Mouse (Mus musculus) liver, embryonic 11.5 days (tissue): ENCODE measurements around the gene Mgat4b. TPM values are rescaled to one million over a fixed set of nuclear protein-coding genes. Genes with fewer than 3 reads are reported as not detected.

Experiments
- ATAC-seq: fragments of 200-750 bp; cut with Nextera tagmentation; replicated peaks from 2 replicates; pipeline ENCODE4 v1.8.0; 2017; ENCODE audit warnings: moderate number of reproducible peaks, mild to moderate bottlenecking, moderate TSS enrichment, moderate library complexity; ENCODE audit not compliant: low FRiP score
- DNase-seq: peaks from one replicate; pipeline ENCODE4 v3.0.0-alpha.2; 2017; ENCODE audit warnings: low spot score
- H3K27ac ChIP-seq: fragments of 300-500 bp; sonication (generic); 2 replicates; pipeline ENCODE4 v1.5.1; 2014; ENCODE audit warnings: mild to moderate bottlenecking, low read depth, low read length, control low read depth
- H3K27me3 ChIP-seq: fragments of 300-500 bp; sonication (generic); replicated peaks from 2 replicates; pipeline ENCODE4 v1.6.1; 2014; ENCODE audit warnings: low read length, mixed read lengths; ENCODE audit not compliant: control insufficient read depth, insufficient read depth
- H3K36me3 ChIP-seq: fragments of 300-500 bp; sonication (generic); 2 replicates; pipeline ENCODE4 v1.6.1; 2014; ENCODE audit warnings: mild to moderate bottlenecking, low read length, moderate library complexity, mixed read lengths; ENCODE audit not compliant: control insufficient read depth, insufficient read depth
- H3K4me1 ChIP-seq: fragments of 300-500 bp; sonication (generic); replicated peaks from 2 replicates; pipeline ENCODE4 v1.6.1; 2014; ENCODE audit warnings: low read length, mixed read lengths; ENCODE audit not compliant: control insufficient read depth, insufficient read depth
- H3K4me2 ChIP-seq: fragments of 300-500 bp; sonication (generic); 2 replicates; pipeline ENCODE4 v1.6.1; 2014; ENCODE audit warnings: mild to moderate bottlenecking, control low read depth, moderate library complexity
- H3K4me3 ChIP-seq: fragments of 300-500 bp; sonication (generic); 2 replicates; pipeline ENCODE4 v1.5.1; 2014; ENCODE audit warnings: low read depth, low read length, control low read depth
- H3K9ac ChIP-seq: fragments of 300-500 bp; sonication (generic); 2 replicates; pipeline ENCODE4 v1.6.1; 2014; ENCODE audit warnings: low read depth, low read length, control low read depth
- H3K9me3 ChIP-seq: fragments of 300-500 bp; sonication (generic); 2 replicates; pipeline ENCODE4 v1.6.1; 2016; ENCODE audit warnings: low read length, inconsistent platforms, mixed read lengths; ENCODE audit not compliant: control insufficient read depth
- WGBS: fragments of 180-500 bp; shearing (Covaris S2); extraction: QIAGEN DNeasy Blood & Tissue Kit; methylation state at CpG from one replicate; pipeline ENCODE4 v1.1.7; 2014; 5-methylcytosine and 5-hydroxymethylcytosine counted together
- polyA plus RNA-seq: library from polyadenylated mRNA; unstranded; fragments of >200 nt; fragmentation: Nextera tagmentation; extraction: Ambion mirVana; gene quantifications from 2 replicates; pipeline ENCODE4 v1.2.1, GENCODE M21; 2014

The Mgat4b gene
- polyA plus RNA-seq, 1 experiment from 2014 or later: 25.4 TPM

GRCm38 (mm10) chr11:50243926-50244325 is 33.2 kb downstream of the Mgat4b start:
- Histone ChIP-seq H3K27me3 (no peaks in the 10 kb centered on the region), H3K9ac (no peak overlapping the region), H3K9me3 (no peaks in the 10 kb centered on the region), H3K27ac (no peak overlapping the region), H3K4me3 (no peak overlapping the region), H3K36me3 (no peaks in the 10 kb centered on the region), H3K4me2 (no peak overlapping the region), H3K4me1 (peaks cover 12% of the 10 kb centered on the region; the same call in 1 of the 2 replicates)
- no peak for ATAC-seq
- DNase-seq: no peak
- WGBS: 62% methylated on average over 6 of the region's 6 CpGs

DNA sequence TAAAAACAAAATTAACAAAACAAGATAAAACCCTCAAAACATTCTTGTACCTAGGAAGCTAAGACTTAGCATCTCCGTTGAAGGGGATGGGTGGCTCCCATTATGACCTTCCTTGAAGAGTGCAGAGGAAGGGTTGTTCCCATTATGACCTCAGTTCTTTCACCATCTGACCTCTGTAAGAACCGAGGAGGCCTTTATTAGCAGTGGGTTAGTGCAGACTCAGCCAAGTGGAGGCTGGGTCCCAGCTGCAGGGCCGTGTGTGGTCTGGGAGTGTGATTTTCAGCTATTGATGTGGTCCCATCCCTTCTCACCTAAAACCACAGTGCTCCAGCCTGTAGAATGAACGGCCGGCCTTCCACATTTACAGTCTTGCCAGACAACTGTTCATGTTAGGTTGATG is 34.6 kb downstream of the Mgat4b start:
- Histone ChIP-seq H3K27me3 (no peaks in the 10 kb centered on the region), H3K4me2 (no peak overlapping the region), H3K4me3 (no peak overlapping the region), H3K9me3 (no peaks in the 10 kb centered on the region), H3K4me1 (peaks cover 4% of the 10 kb centered on the region; the same call in 1 of the 2 replicates), H3K9ac (no peak overlapping the region), H3K27ac (no peak overlapping the region), H3K36me3 (no peaks in the 10 kb centered on the region)
- 77% methylated on average over 5 of the region's 5 CpGs for whole genome bisulfite sequencing
- ATAC-seq (no peak), DNase-seq (no peak)

- Histone ChIP-seq H3K9ac (no peak overlapping the region), H3K27me3 (no peaks in the 10 kb centered on the region), H3K9me3 (no peaks in the 10 kb centered on the region), H3K36me3 (no peaks in the 10 kb centered on the region), H3K27ac (no peak overlapping the region), H3K4me2 (no peak overlapping the region), H3K4me1 (no peaks in the 10 kb centered on the region), H3K4me3 (no peak overlapping the region)
- WGBS: 78% methylated on average over 7 of the region's 7 CpGs
- ATAC-seq (no peak), DNase-seq (no peak)
Observed at GRCm38 (mm10) chr11:50248473-50249171, 37.9 kb downstream of the Mgat4b start.

GRCm38 (mm10) chr11:50252166-50252565 is 41.5 kb downstream of the Mgat4b start:
- no peak overlapping the region for H3K4me2 ChIP-seq
- H3K27me3 ChIP-seq: no peaks in the 10 kb centered on the region
- no peak overlapping the region for H3K4me3 ChIP-seq
- H3K9ac ChIP-seq: no peak overlapping the region
- H3K4me1 ChIP-seq: no peaks in the 10 kb centered on the region
- ATAC-seq: no peak
- WGBS: 55% methylated on average over 3 of the region's 3 CpGs
- peaks cover 5% of the 10 kb centered on the region; the same call in 1 of the 2 replicates for H3K36me3 ChIP-seq
- no peaks in the 10 kb centered on the region for H3K9me3 ChIP-seq
- DNase-seq: no peak
- no peak overlapping the region for H3K27ac ChIP-seq

GRCm38 (mm10) chr11:50252684-50253265 is 42.1 kb downstream of the Mgat4b start:
- DNase-seq: no peak
- Histone ChIP-seq H3K27ac (no peak overlapping the region), H3K9ac (no peak overlapping the region)

DNA sequence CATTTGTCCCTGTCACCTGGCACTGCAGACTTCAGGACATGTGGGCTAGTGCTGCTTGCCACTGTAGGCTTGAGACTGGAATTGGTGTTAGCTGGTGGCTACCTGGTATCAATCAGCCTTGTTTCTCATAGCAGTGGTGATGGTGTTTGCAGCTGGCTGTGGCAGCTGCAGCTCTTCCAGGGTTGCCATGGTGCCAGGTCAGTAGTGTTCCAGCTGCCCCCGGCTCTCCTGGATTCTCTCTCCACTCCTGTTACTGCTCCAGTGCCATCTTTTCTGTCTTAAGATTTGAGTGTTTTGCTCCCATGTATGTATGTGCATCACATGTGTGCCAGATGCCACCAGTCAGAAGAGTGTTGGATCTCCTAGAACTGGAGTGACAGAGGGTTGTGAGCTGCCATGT is 42.7 kb downstream of the Mgat4b start:
- Histone ChIP-seq H3K27ac (no peak overlapping the region), H3K27me3 (no peaks in the 10 kb centered on the region), H3K4me1 (no peaks in the 10 kb centered on the region), H3K36me3 (peaks cover 13% of the 10 kb centered on the region), H3K9ac (no peak overlapping the region), H3K9me3 (no peaks in the 10 kb centered on the region), H3K4me3 (no peak overlapping the region), H3K4me2 (no peak overlapping the region)
- ATAC-seq (no peak), DNase-seq (no peak)
- 71% methylated on average over 1 of the region's 1 CpGs for WGBS

More at GRCm38 (mm10) chr11:50252684-50253265, 42.1 kb downstream of the Mgat4b start:
- Histone ChIP-seq H3K4me3 (no peak overlapping the region), H3K4me1 (no peaks in the 10 kb centered on the region), H3K36me3 (peaks cover 7% of the 10 kb centered on the region; the same call in 1 of the 2 replicates), H3K9me3 (no peaks in the 10 kb centered on the region), H3K27me3 (no peaks in the 10 kb centered on the region), H3K4me2 (no peak overlapping the region)
- 73% methylated on average over 11 of the region's 11 CpGs for WGBS
- ATAC-seq: no peak

GRCm38 (mm10) chr11:50254010-50254580 is 43.4 kb downstream of the Mgat4b start:
- WGBS: 85% methylated on average over 12 of the region's 12 CpGs
- Histone ChIP-seq H3K4me3 (no peak overlapping the region), H3K9ac (no peak overlapping the region), H3K27me3 (no peaks in the 10 kb centered on the region), H3K4me1 (no peaks in the 10 kb centered on the region), H3K9me3 (no peaks in the 10 kb centered on the region), H3K4me2 (no peak overlapping the region), H3K27ac (no peak overlapping the region), H3K36me3 (peaks cover 15% of the 10 kb centered on the region)
- DNase-seq (no peak), ATAC-seq (no peak)

- DNase-seq (no peak), ATAC-seq (no peak)
- H3K27ac ChIP-seq: no peak overlapping the region
- no peak overlapping the region for H3K4me2 ChIP-seq
- WGBS: 74% methylated on average over 7 of the region's 7 CpGs
- H3K4me1 ChIP-seq: no peaks in the 10 kb centered on the region
- H3K27me3 ChIP-seq: no peaks in the 10 kb centered on the region
- H3K4me3 ChIP-seq: no peak overlapping the region
- no peak overlapping the region for H3K9ac ChIP-seq
- H3K36me3 ChIP-seq: peaks cover 22% of the 10 kb centered on the region
- no peaks in the 10 kb centered on the region for H3K9me3 ChIP-seq
Observed at GRCm38 (mm10) chr11:50256615-50257014, 45.9 kb downstream of the Mgat4b start.

- peaks cover 34% of the 10 kb centered on the region for H3K36me3 ChIP-seq
- 84% methylated on average over 7 of the region's 7 CpGs for WGBS
- DNase-seq: no peak
- ATAC-seq: no peak
- H3K4me1 ChIP-seq: no peaks in the 10 kb centered on the region
- H3K4me3 ChIP-seq: no peak overlapping the region
- H3K4me2 ChIP-seq: no peak overlapping the region
- no peak overlapping the region for H3K27ac ChIP-seq
- no peaks in the 10 kb centered on the region for H3K27me3 ChIP-seq
- no peaks in the 10 kb centered on the region for H3K9me3 ChIP-seq
- no peak overlapping the region for H3K9ac ChIP-seq
Observed at GRCm38 (mm10) chr11:50258310-50258709, 47.6 kb downstream of the Mgat4b start.
